Mouse (Mus musculus): ENCODE results near the gene Adad2.

DNA sequence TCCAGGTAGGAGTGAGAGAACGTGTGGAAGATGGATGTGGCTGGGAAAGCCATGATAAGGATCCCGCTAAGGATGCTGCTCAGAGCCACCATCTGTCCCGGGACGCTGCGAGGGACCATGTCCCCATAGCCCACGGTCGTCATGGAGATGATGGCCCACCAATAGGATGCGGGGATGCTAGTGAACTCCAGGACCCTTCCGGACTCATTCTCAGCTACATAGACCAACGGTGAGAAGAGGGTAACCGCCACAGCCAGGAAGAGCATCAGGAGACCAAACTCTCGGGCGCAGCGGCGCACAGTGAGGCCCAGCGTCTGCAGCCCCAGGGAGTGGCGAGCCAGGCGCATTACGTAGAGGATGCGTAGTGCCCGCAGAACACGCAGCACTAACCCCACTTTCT lies 13.2 kb downstream of the Adad2 start:
- TF ChIP-seq CTCF (IDR thresholded peaks at IDR 0.05; ENCODE audit: low read depth) = no peak
- TF ChIP-seq EP300 (IDR thresholded peaks at IDR 0.05; ENCODE audit: low read depth) = no peak
